Mouse (Mus musculus) mouse embryonic stem cell (cell line): ENCODE measurements around the gene Igfn1.

Experiments used
- in situ Hi-C, 2 experiments: fragments of 300-500 bp; cut with MboI; formaldehyde crosslinking; loops; 1 replicate in 1 of 2; 3 replicates in 1 of 2; pipeline ENCODE4 v1.14.3; 2019 to 2020; ENCODE audit warnings: low sequenced_read_pairs in 2 of 2, low pct_unique_long_range_greater_than_20kb in 1 of 2, mixed read lengths in 1 of 2; ENCODE audit not compliant: unreplicated experiment in 1 of 2

The Igfn1 gene

DNA sequence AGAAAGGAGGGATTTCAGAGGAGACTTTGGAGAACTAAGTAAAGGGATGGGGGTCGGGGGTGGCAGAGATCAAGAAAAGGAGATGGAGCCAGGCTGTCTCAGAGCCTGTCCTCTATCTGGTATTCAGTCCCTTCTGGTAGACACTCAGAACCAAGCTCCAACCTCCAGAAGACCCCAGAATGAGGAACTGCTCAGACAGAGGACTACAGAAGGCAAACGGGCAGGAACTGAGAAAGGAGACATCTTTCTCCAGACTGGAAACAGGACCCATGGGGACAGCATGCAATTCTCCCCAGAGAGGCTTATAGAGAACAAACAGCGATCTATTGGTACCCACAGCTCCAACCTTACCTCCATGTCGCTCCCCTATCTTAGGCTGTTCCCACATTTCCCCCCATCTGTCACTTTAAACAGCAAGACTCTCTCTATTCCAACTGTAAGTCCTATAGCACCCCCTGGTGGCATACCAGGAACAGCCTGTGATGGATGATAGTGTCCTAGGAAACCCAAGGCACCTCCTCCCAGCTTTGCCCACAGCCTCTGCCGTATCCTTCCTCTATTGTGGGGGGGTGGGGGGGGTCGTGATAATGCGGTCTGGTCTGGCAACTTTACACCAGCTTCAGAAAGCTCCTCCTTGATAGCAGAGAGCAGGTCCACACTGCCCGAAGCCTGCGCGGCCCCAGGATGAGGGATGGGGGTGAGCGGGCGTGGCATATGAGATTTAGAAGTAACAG, 61.4 kb downstream of the Igfn1 start:
- in situ Hi-C loops, result loop anchor here in 1 of 2 experiments (5.0 kb wide), 1 partner anchor 77 kb away; no protein-coding TSS in a partner anchor

DNA sequence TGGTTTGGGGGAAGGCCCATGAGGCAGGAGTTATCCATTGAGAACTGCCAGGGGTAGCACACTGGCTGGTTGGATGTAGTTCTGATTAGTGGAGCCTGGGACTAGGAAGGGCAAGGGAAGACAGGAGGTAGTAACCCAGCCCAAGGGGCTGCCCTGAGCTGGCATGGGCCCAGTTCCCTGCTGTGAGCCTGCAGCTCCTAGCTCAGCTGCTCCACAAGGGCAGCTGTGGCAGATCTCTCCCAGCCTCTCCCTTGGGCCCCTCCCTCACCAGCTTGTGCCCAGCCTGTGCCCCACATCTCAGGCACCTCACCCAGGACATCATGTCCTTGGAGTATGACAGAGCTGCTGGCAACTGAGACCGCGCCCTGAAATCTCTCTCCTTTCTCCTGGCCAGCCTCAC, 62.4 kb downstream of the Igfn1 start:
- in situ Hi-C loops, result loop anchor here in 1 of 2 experiments (5.0 kb wide), 1 partner anchor 76 kb away; no protein-coding TSS in a partner anchor

DNA sequence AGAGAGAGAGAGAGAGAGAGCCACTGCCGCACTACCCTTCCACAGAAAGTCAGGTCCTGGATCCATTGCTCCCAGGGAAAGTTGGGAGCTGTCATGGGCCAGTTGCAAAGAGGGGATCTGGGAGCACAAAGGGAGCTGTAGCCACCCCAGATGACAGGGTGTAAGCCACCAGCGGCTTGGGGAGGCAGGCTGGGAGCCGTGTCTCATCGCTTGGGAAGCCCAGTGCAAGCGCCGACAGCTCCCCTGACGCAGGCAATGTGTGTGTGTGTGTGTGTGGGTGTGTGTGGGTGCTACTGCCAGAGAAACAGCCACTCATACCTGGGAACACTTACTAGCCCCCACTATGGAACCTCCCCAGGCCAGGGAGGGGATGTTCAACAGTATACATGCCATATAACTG, 64.0 kb downstream of the Igfn1 start:
- in situ Hi-C loops, result loop anchor here in 1 of 2 experiments (5.0 kb wide), 1 partner anchor 75 kb away; no protein-coding TSS in a partner anchor

DNA sequence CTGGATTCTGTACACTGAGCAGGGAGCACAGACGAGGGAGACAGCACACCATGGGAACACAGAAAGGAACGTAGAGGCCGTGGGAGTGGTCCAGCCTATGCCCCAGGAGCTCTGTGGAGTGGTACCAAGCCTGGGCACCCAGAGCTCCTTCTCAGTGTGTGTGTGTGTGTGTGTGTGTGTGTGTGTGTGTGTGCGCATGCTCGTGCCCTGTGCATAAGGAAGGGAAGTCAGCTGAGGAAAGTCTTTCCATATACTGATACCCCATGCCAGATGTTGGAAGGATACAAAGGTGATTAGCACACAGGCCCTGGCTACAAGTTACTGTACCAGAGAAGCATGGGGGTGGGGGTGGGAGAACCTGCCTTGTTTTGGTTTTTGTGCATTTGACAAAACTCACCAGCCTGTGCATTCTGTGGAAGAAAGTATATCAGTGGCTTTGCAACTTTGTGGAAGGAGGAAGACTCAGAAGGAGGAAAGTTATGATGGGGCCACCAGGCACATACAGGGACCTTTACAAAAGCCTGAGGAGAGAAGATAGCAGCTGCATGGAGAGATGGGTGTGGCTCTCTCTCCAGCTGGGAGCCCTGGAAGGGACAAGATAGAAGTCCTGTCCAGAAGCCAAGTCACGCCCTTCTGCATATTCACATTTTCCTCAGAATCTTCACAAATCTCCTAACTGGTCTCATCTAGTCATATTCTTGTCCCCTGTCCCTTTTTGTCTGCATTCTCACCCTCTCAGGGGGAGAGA, 64.7 kb downstream of the Igfn1 start:
- in situ Hi-C loops, result loop anchor here in 1 of 2 experiments (5.0 kb wide), 1 partner anchor 74 kb away; no protein-coding TSS in a partner anchor

DNA sequence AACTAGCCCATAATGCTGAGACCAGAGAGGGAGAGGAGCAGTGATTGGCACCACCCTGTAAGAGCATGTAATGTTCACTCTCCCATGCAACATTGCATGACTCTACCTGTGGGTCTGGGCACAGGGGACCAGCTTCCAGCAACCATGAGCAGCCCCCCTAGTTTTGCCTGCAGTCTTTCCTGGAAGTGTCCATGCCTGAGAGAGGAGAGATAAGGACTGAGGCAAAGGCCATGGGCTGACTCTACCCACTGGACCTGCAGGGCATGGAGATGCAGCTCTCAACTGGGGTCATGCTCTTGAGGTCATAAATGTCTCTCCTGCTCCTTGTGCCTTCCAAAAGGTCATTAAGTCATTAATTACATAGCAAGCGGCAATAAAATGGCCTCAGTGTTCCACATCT, 70.1 kb downstream of the Igfn1 start:
- in situ Hi-C loops, result no loop called here

DNA sequence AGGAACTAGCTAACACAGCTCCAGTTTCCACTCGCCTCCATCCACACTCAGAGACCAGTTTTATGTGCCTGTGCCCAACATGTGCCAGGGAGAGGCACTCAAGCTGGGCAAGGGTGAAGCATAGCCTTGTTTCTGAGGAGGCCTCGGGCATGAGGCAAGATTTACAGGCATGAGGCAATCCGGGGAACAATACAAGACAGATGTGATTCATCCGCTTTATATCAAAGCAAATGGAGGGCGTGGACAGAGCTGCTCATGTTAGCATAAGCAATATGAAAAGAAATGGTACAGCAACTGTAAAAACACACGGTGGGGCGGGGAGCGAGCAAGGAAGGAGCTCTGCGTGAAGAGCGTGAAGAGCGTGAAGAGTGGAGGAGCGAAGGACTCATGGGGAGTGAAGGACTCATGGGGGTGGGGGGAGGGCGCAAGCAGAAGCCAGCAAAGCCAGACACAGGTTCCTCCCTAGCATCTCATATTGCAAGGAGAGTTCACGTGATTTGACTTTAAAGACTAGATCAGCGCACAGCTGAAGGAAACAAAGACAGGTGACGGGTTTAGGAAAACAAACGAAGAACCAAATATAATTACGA, 72.3 kb downstream of the Igfn1 start:
- in situ Hi-C loops, result no loop called here

DNA sequence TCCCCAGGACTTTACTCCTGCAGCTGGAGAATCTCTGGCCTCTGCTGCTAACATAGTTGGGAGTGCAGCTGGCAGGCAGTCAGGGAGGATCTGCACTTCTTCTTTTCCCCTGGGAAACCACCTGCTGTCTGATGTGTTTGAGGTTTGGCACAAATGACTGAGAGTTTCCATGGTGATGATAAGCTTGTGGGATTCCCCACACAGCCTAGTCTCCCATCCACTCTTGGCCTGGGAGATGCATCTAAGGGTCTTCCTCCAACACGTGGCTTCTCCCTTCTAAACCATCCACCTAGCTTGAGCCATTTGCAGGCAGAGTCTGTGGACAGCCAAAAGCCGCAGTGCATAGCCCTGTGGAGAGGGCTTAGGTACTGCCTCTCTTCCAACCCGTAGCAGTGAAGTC, 76.3 kb downstream of the Igfn1 start:
- in situ Hi-C loops, result no loop called here

DNA sequence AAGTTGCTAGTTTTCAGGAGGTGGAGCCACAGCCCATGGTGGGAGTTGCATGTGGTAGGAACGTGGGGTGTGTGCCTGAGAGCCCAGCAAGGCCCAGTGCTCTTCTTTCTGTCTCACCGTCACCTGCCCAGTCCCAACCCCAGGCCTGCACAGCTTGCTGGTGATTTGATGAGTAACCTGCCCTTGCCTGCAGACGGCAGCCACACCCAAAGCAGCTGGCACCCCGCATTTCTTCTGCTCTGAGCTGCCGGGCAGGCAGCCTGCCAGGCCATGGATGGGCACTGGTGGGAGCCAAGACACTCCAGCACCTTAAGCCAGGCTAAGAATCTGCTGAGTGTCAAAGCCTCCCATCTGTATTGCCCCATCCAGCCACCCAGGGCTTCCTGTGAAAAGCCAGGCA, 80.3 kb downstream of the Igfn1 start:
- in situ Hi-C loops, result no loop called here

DNA sequence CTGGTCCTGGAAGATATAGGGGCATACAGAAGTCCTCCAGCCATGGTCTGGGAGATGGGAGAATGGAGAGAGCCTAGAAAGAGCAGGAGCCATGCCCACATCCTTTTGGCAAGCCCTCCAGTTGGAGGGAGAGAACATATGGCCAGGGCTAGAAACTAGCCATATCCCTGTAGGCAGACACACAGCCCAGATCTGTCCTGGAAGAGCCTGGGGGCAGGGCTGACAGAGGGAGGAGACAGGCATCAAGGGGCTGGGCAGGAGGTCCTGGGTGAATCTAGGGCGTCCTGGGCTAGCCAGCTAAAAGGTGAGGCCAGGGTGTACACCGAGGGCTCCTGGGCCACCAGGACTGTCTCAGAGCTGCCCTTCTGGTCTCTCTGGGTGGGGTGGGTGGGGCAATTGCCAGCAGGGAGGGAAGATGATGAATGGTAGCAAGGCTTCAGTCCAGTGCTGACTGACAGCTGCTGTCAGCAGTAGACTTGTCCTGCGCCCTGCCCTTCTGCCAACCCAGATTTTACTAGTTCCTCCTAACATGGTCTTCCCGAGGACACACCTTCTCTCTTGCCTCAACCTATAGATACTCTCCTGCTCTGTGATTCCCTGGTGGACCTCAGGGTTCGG, 81.7 kb downstream of the Igfn1 start:
- in situ Hi-C loops, result no loop called here

DNA sequence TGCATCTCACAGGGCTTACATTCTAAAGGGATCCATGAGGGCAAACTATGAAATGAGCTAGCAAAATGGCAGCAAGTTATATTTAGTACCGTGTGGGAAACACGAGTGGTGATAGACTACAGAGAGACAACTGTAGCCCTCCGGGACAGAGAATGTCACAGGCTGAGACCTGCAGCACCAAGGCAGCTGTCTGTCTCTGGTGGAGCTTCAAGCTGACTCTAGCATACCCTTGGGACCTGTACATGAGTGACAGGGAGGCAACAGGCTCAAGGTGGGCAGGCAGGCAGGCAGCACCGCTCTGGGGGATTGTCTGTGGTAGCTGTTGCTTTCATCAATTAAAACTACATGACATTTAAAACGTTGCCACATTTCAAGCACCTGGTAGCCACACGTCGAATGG, 82.9 kb downstream of the Igfn1 start:
- in situ Hi-C loops, result no loop called here

DNA sequence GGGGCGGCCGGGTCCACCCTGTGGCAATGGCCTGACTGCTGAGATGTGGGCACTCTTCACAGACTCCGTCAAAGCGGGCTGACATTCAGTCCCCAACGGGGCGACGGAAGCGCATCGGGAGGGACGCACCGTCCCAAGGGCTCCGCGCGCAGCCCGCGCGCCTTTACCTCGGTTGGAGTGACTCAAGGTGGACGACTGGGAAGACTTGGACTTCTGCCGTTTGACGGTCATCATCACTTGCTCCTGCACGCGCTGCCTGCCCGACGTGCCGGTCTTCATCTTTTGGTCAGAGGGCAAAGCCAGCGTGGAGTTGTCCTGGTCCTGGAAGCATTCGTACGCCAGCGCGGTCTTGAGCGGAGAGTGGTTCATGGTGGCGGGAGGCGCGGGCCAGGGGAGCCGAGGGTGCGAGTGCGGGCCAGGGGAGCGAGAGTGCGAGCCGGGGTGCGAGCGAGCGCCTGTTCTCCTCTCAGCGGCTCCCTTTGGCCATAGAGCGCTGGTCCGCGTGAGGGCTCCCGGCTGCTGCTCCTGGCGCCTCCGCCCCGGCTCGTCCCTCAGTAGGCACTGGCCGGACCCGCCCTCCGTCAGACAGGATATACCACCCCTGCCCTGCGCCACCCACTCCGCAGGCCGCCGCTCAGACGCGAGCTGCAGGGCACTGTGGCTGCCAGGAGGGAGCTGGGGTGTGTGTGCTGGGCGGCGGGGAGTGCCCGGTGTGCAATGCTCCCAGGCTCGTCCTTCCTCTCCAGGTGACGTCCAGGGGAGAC, 87.3 kb downstream of the Igfn1 start, which contains the start of gene Pkp1:
Pkp1 (minus strand) TSS at position 564 of the 764 bp plus-strand sequence.
- in situ Hi-C loops, result no loop called here

DNA sequence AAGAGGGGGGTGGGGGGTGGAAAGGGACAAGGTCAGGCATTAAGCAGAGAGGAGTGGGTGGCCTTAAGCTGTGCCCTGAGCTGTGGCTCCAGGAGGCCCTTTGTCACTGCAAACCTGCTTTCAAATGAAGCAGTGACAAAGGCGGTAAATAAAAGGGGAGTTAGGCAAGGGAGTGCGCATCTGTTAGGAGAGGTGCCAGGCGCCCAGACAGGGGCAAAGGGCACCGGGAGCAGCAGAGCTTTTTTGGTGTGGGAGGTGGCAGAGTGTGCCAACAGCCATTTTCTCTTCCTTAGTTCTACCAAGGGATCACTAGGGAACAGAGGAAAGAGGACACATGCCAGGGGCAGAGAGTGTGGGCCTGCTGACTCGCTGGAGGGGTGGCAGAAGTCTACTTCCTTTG, 88.9 kb downstream of the Igfn1 start:
- in situ Hi-C loops, result no loop called here

DNA sequence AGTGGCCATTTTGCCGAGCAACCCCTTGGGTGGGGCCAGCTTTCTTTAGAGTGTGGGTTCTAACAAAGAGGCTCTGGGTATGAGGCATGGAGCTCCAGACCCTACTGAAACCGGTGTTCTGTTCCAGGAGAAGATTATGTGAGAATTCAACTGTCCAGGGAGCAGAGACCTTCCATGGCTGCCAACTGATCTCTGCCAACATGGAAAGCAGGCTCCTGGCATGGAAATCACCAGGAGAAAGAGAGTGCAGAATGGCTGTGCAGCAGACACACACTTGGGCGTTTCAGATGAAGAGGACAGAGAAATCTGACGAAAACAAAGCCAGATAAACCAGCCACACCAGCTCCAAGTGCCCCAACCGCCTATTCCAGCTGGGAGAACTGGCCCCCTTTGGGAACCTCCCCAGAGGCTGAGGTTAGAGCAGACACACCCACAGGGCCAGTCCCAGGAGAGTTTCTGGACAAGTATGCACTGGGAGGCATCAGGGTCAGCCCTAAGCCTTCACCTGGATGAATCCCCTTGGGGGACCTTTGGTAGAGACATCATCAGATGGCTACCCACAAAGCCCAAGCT, 89.6 kb downstream of the Igfn1 start:
- in situ Hi-C loops, result no loop called here

DNA sequence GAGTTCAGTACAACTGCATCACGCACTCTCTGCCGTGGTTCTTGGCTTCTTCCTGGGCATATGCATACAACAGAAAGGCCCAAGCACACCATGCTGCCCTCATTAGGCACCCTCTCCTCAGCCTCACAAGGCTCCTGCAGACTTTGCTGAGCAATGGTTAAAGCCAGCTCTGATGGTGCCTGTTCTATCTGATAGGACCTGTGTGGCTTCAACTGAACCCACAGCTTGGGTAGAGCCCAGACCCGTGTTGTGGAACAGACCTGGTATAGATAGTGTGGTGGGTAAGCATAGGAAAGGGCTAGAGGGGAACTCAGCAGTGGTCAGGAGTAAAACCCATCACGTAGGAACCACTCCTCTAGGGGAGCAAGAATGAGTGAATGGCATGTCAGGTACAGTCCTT, 92.5 kb downstream of the Igfn1 start:
- in situ Hi-C loops, result no loop called here

DNA sequence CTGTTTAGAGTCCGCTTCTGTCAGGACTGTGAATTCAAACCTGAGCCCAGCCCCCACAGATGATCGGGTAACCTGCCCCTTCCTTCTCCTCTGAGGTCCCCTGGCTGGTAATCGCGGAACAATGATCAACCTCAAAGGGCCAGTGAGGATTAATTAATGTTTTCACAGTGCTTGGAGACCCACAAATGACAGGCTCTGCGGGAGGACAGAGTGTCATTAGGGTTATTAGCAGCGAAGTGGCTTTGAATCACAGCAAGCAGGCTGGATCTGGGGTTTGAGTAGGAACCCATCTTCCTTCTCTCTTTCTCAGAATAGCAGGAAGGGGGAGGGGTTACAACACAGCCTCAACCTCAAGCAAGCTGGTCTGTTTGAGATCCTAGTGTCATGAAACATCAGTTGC, 96.8 kb downstream of the Igfn1 start:
- in situ Hi-C loops, result no loop called here

DNA sequence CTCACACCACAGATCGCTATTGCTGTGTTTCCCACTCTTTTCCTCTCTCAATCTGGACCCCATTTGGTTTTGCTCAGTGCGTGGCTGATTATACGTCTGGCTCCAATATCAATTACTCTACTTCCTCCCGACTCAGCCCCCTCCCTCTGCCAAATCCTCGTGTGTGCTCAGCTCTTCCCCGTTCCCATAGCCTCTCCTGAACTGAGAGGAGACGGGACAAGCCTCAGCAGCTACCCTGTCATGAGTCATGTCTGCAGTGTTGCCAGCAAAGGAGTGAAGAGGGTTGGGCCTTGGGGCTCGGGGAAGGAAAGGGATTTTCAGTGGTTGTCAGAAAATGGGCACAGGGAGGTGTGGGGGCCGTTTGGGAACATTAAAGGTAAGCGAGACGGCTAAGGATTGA, 99.4 kb downstream of the Igfn1 start:
- in situ Hi-C loops, result no loop called here
